Mouse (Mus musculus) limb, embryonic 13.5 days (tissue): ENCODE measurements at regions not wholly inside any gene's neighbourhood (a gene's known extent, or its start where the extent isn't known, plus 50 kb on each side); places are given as distances from the start of the nearest gene placed in this dataset.
A peak's percentile ranks its signal among the peaks of the same experiment; 100 is the strongest.

Experiments
- ATAC-seq: fragments of 200-750 bp; cut with Nextera tagmentation; 2 replicates; pipeline ENCODE4 v1.8.0; 2017; ENCODE audit warnings: low read depth, moderate number of reproducible peaks, moderate TSS enrichment; ENCODE audit not compliant: low FRiP score
- H3K27ac ChIP-seq: fragments of 300-500 bp; sonication (generic); 2 replicates; pipeline ENCODE4 v1.5.1; 2015; ENCODE audit warnings: inconsistent platforms, mild to moderate bottlenecking, moderate library complexity
- H3K27me3 ChIP-seq: fragments of 300-500 bp; sonication (generic); 2 replicates; pipeline ENCODE4 v1.6.1; 2015; ENCODE audit warnings: mild to moderate bottlenecking, inconsistent platforms
- H3K36me3 ChIP-seq: fragments of 300-500 bp; sonication (generic); 2 replicates; pipeline ENCODE4 v1.6.1; 2015; ENCODE audit warnings: inconsistent platforms, mild to moderate bottlenecking, moderate library complexity
- H3K4me1 ChIP-seq: fragments of 300-500 bp; sonication (generic); 2 replicates; pipeline ENCODE4 v1.6.1; 2015; ENCODE audit warnings: inconsistent platforms
- H3K4me2 ChIP-seq: fragments of 300-500 bp; sonication (generic); replicated peaks from 2 replicates; pipeline ENCODE4 v1.6.1; 2015; ENCODE audit warnings: inconsistent platforms, mild to moderate bottlenecking, moderate library complexity
- H3K4me3 ChIP-seq: fragments of 300-500 bp; sonication (generic); 2 replicates; pipeline ENCODE4 v1.5.1; 2015; ENCODE audit warnings: moderate library complexity, mild to moderate bottlenecking, inconsistent platforms
- H3K9ac ChIP-seq: fragments of 300-500 bp; sonication (generic); 2 replicates; pipeline ENCODE4 v1.6.1; 2015; ENCODE audit warnings: mild to moderate bottlenecking, inconsistent platforms
- H3K9me3 ChIP-seq: fragments of 300-500 bp; sonication (generic); 2 replicates; pipeline ENCODE4 v1.6.1; 2016; ENCODE audit warnings: inconsistent platforms
- WGBS: fragments of 180-500 bp; shearing (Covaris S2); methylation state at CpG from one replicate; pipeline ENCODE4 v1.1.7; 2015; 5-methylcytosine and 5-hydroxymethylcytosine counted together

DNA sequence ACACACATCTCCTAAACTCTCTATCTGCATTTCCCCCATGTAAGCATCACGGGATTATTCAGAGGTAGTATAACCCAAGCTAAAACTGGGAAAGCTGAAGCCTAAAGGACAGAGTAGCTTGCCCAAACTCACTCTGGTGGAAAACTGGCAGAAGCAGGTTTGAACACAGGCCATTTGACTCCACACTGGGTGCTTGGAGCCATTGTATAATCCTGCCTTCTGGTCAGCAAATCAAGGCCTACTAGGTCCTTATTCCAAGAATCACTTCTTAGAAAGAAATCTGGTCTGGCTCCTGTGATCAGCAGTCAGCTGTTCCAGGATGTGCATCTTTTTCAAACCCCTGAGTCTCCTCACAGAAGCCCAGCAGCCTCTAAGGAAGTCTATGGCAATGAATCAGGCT, 582.4 kb downstream of the Nfib start:
- Histone ChIP-seq H3K4me2 (no peak overlapping the region), H3K9me3 (no peaks in the 10 kb centered on the region), H3K9ac (no peak overlapping the region), H3K27ac (no peak overlapping the region), H3K36me3 (no peaks in the 10 kb centered on the region), H3K4me1 (peaks cover 3% of the 10 kb centered on the region), H3K4me3 (no peak overlapping the region), H3K27me3 (no peaks in the 10 kb centered on the region)
- ATAC-seq = no peak
- 94% methylated on average over 1 of the region's 1 CpGs for WGBS

DNA sequence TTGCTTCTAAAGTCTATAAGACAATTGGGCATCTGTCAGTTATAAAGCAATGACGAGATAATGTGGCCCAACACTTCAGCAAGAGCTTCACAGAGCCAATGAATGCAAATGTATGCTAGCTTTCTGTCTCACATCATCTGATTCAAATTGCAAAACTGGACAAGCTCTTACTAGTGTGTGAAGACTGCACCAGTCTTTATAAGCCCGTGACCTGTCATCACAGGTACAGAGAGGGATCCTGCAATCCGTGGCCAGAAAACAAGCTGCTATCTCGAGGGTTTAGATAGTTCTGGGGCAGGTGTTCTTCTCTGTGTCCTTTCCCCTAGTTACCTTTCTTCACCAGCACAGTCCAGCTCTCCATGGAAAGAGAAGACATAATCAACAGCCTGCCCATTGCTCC, 584.8 kb downstream of the Nfib start:
- H3K36me3 ChIP-seq = no peaks in the 10 kb centered on the region
- ATAC-seq = no peak
- WGBS = 77% methylated on average over 4 of the region's 4 CpGs
- H3K4me1 ChIP-seq = peaks cover 3% of the 10 kb centered on the region
- no peak overlapping the region for H3K4me2 ChIP-seq
- no peak overlapping the region for H3K27ac ChIP-seq
- H3K27me3 ChIP-seq = no peaks in the 10 kb centered on the region
- H3K9ac ChIP-seq = no peak overlapping the region
- no peak overlapping the region for H3K4me3 ChIP-seq
- no peaks in the 10 kb centered on the region for H3K9me3 ChIP-seq

GRCm38 (mm10) chr4:82120326-82120725, 585.2 kb downstream of the Nfib start:
- 44% methylated on average over 1 of the region's 1 CpGs for WGBS
- Histone ChIP-seq H3K9ac (no peak overlapping the region), H3K4me3 (no peak overlapping the region), H3K4me2 (no peak overlapping the region), H3K4me1 (peaks cover 3% of the 10 kb centered on the region), H3K9me3 (no peaks in the 10 kb centered on the region), H3K27me3 (no peaks in the 10 kb centered on the region), H3K36me3 (no peaks in the 10 kb centered on the region), H3K27ac (no peak overlapping the region)
- ATAC-seq = no peak

DNA sequence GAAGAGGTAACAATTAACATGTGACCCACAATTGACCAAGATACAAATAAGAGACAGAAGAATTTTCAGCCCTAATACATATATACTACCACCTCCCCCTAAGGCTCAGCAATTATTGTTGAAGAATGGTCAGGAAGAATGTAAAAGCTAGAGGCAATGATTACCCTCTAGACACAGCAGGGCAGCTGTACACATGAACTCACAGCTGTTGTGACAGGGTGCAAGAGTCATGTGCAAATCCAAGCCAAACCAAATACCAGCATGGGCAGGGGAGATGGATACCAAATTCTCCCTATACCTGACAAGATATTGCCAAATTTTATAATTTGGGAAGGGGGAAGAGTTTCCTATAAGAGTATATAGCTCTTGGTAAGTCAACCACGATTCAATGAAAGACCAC, 603.7 kb downstream of the Nfib start:
- no peak overlapping the region for H3K4me3 ChIP-seq
- no peaks in the 10 kb centered on the region for H3K27me3 ChIP-seq
- no peak for ATAC-seq
- H3K36me3 ChIP-seq = no peaks in the 10 kb centered on the region
- H3K9ac ChIP-seq = no peak overlapping the region
- peaks cover 8% of the 10 kb centered on the region; the same call in 1 of the 2 replicates for H3K4me1 ChIP-seq
- WGBS = 80% methylated on average over 1 of the region's 1 CpGs
- H3K4me2 ChIP-seq = no peak overlapping the region
- H3K9me3 ChIP-seq = no peaks in the 10 kb centered on the region
- H3K27ac ChIP-seq = no peak overlapping the region

- WGBS = 76% methylated on average over 6 of the region's 6 CpGs
- H3K9me3 ChIP-seq = no peaks in the 10 kb centered on the region
- H3K36me3 ChIP-seq = no peaks in the 10 kb centered on the region
- H3K9ac ChIP-seq = no peak overlapping the region
- H3K27me3 ChIP-seq = no peaks in the 10 kb centered on the region
- no peak overlapping the region for H3K4me2 ChIP-seq
- ATAC-seq = no peak
- H3K4me3 ChIP-seq = no peak overlapping the region
- peak overlapping the region; percentile 44; the same call in 1 of the 2 replicates for H3K27ac ChIP-seq
- H3K4me1 ChIP-seq = peaks cover 8% of the 10 kb centered on the region; the same call in 1 of the 2 replicates
Observed at GRCm38 (mm10) chr4:82099970-82100368, 605.6 kb downstream of the Nfib start.

DNA sequence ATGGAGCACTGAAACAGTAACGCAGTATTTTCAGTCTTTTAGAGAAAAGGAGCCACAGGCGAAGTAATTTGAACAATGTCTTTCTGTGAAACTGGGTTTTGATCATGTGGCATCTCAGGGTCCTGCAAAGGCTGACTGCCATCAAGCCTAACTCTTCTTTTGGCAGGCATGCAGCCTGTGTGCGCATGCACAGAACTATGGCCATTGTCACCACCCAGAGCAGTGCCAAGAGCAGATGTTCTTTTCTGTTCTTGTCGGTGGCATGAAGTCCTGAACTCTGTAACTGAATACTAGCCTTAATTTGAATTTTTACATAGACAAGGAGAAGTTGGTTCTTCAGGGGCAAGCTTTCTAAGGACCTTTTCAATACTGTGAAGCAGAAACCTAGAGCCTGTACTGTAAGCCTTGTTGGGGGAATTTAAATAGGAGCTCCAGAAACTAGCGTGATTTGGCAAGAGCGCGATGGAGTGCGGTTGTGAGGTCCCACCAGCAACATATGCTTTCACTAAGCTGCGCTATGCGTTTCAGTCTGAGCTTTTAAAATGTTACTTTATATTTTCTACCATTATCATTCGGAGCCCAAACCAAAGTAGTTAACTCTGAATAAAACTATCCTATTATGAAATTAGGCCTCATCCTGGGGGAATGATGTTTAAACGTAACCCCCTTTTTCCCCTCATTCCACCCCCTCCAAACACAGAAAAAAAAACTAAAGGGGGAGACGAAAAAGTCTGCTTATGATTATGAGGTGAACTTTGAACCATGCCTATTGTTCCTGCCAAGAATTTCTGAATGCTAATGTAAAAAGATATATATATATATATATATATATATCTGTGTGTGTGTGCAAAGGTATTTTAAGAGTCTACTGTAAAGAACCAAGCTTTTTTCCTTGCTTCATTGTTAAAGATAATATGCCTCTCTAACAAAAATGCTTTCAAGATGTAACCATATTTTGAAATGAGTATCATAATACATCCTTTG, 606.3 kb downstream of the Nfib start:
- H3K36me3 ChIP-seq = no peaks in the 10 kb centered on the region
- H3K4me3 ChIP-seq = no peak overlapping the region
- no peaks in the 10 kb centered on the region for H3K9me3 ChIP-seq
- H3K4me2 ChIP-seq = no peak overlapping the region
- no peak overlapping the region for H3K9ac ChIP-seq
- 59% methylated on average over 13 of the region's 13 CpGs for WGBS
- H3K27ac ChIP-seq = peak overlapping the region; percentile 82
- peaks cover 8% of the 10 kb centered on the region; the same call in 1 of the 2 replicates for H3K4me1 ChIP-seq
- ATAC-seq = peak; percentile 79
- no peaks in the 10 kb centered on the region for H3K27me3 ChIP-seq

GRCm38 (mm10) chr4:82092296-82093230, 613.0 kb downstream of the Nfib start:
- H3K9me3 ChIP-seq = no peaks in the 10 kb centered on the region
- H3K4me3 ChIP-seq = no peak overlapping the region
- no peak overlapping the region for H3K9ac ChIP-seq
- peak; percentile 89 for ATAC-seq
- H3K4me2 ChIP-seq = no peak overlapping the region
- 47% methylated on average over 5 of the region's 5 CpGs for WGBS
- no peaks in the 10 kb centered on the region for H3K36me3 ChIP-seq
- peak overlapping the region; percentile 72 for H3K27ac ChIP-seq
- H3K4me1 ChIP-seq = peaks cover 9% of the 10 kb centered on the region
- H3K27me3 ChIP-seq = no peaks in the 10 kb centered on the region

DNA sequence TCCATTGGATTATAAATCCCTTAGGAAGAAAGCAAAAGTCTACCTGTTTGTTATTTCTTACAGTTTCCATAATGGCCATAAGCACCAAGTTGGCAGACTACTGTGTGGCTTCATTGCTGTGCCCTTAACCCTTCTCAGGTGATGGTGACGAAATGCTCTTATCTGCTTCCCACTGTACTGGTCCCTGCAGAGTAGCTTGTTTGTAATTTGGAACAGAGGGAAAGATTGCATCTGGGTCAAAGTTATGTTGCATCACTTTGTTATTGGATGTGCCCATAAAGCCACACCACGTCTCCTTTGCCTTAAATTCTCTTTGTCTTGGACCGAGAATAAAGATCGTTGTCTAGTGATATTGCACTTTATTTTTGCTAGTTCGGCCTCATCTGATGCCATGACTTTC, 615.9 kb downstream of the Nfib start:
- Histone ChIP-seq H3K4me1 (peaks cover 9% of the 10 kb centered on the region), H3K4me3 (no peak overlapping the region), H3K9ac (no peak overlapping the region), H3K4me2 (no peak overlapping the region), H3K36me3 (no peaks in the 10 kb centered on the region), H3K27ac (no peak overlapping the region), H3K27me3 (no peaks in the 10 kb centered on the region), H3K9me3 (no peaks in the 10 kb centered on the region)
- ATAC-seq = no peak
- 93% methylated on average over 5 of the region's 5 CpGs for WGBS

GRCm38 (mm10) chr4:82083519-82083918, 622.0 kb downstream of the Nfib start:
- Histone ChIP-seq H3K27me3 (no peaks in the 10 kb centered on the region), H3K9me3 (no peaks in the 10 kb centered on the region), H3K4me1 (no peaks in the 10 kb centered on the region), H3K27ac (no peak overlapping the region), H3K4me3 (no peak overlapping the region), H3K4me2 (no peak overlapping the region), H3K9ac (no peak overlapping the region), H3K36me3 (no peaks in the 10 kb centered on the region)
- WGBS = 69% methylated on average over 2 of the region's 2 CpGs
- no peak for ATAC-seq

GRCm38 (mm10) chr4:82068050-82068449, 625.4 kb upstream of the Mpdz start:
- Histone ChIP-seq H3K4me1 (peaks cover 22% of the 10 kb centered on the region), H3K27me3 (no peaks in the 10 kb centered on the region), H3K4me2 (no peak overlapping the region), H3K36me3 (no peaks in the 10 kb centered on the region), H3K9ac (no peak overlapping the region), H3K27ac (no peak overlapping the region), H3K9me3 (no peaks in the 10 kb centered on the region), H3K4me3 (no peak overlapping the region)
- ATAC-seq = no peak
- 78% methylated on average over 3 of the region's 3 CpGs for WGBS

DNA sequence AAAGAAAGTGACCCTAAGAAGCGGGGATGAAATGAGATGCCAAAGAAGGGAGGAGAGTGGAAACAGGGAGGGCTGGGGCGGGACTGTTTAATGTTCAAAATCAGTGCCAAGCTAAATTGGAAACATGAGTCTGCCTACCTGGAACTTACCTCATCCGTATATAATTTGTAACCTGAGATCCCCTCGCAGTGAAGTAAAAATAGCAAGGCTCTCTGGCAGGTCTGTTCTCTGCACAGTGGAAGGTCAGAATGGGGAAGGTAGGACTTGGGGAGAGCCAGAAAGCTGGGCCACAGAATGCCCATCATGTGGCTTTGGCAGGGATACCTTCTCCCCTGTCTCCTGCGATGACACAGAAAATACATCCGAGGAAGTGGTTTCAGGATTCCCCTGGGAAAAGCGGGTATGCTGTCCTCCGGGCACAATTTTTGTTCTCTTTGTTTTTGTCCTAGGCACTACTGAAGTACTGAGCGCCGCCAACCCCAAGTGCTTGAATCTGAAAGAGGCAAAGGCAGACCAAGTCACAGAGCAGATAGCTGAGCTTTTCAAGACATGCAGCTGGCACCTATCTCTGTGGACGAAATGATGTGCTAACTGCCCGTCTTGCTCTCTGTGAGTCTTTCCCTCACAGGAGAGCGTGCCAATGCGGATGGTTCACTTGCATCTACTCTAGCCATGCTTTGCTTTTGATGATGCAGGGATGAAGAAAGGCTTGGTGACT, 623.2 kb upstream of the Mpdz start:
- H3K9ac ChIP-seq = peak overlapping the region; percentile 20; the same call in 1 of the 2 replicates
- peak; percentile 95 for ATAC-seq
- H3K27me3 ChIP-seq = no peaks in the 10 kb centered on the region
- WGBS = 50% methylated on average over 14 of the region's 14 CpGs
- peak overlapping the region; percentile 57 for H3K4me2 ChIP-seq
- no peaks in the 10 kb centered on the region for H3K36me3 ChIP-seq
- H3K9me3 ChIP-seq = no peaks in the 10 kb centered on the region
- H3K27ac ChIP-seq = peak overlapping the region; percentile 85
- H3K4me1 ChIP-seq = peaks cover 22% of the 10 kb centered on the region
- peak overlapping the region; percentile 15 for H3K4me3 ChIP-seq
